Mouse (Mus musculus): ENCODE results near the gene Drc3.
A peak's percentile ranks its signal among the peaks of the same experiment; 100 is the strongest.
"Not testable (repeated sequence)": the region's sequence is repeated elsewhere in the genome, so short reads cannot be mapped to it uniquely, and the experiment has no call there.

The Drc3 gene

GRCm38 (mm10) chr11:60396546-60396945 lies 43.4 kb downstream of the Drc3 start:
- no peak for DNase-seq (ENCODE audit: low spot score)

- DNase-seq (ENCODE audit: low spot score) = no peak
These were observed 44.0 kb downstream of the Drc3 start for GRCm38 (mm10) chr11:60397172-60397571.

GRCm38 (mm10) chr11:60406606-60407005 lies 53.5 kb downstream of the Drc3 start:
- no peak for DNase-seq (ENCODE audit: low spot score)

GRCm38 (mm10) chr11:60412173-60412572 lies 59.0 kb downstream of the Drc3 start:
- DNase-seq (ENCODE audit: low spot score) = peak; percentile 91

- DNase-seq (ENCODE audit: low spot score) = no peak
These were observed 59.8 kb downstream of the Drc3 start for GRCm38 (mm10) chr11:60412921-60413320.

GRCm38 (mm10) chr11:60416590-60416962 lies 63.4 kb downstream of the Drc3 start:
- no peak for DNase-seq (ENCODE audit: low spot score)

DNA sequence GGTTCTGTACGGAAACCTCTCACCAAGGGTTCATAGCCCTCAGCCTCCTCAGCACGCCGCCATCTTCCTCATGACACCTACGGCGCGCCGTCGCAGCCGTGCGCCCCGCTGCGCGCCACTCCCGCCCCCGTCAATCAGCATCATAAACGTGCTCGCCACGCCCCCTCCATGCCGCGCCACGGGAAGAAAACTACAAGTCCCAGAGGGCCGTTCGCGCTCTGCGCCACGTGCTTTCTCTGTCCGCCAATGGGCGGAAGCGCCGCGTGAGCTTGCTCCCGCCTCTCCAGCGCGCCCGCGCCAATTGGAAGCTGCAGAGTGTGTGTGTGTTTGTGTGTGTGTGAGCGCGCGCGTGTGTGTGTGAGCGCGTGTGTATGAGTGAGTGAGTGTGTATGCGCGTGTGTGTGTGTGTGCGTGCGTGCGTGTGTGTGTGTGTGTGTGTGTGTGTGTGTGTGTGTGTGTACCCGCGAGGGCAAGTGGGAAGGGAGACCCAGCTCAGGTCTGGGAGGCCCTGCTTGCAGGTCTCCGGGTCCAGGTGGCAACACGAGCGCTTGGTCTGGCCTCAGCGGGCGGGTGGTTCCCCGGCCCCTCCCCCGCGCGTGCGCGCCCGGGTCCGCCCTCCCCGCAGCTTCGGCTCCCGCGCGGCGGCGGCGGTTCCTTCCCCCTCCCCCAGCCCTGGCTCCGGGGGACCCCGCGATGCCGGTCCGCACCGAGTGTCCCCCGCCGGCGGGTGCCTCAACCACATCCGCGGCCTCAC lies 64.0 kb downstream of the Drc3 start, which contains the start of gene Gid4:
Gid4 (plus strand) TSS at position 183 of the 754 bp plus-strand sequence.
- DNase-seq (ENCODE audit: low spot score) = peak; percentile 99

- DNase-seq (ENCODE audit: low spot score) = peak; percentile 56
These were observed 64.8 kb downstream of the Drc3 start, which contains the start of gene Atpaf2 for GRCm38 (mm10) chr11:60417717-60418472. TSS of gene Atpaf2 (minus strand) at chr11:60418457.

DNA sequence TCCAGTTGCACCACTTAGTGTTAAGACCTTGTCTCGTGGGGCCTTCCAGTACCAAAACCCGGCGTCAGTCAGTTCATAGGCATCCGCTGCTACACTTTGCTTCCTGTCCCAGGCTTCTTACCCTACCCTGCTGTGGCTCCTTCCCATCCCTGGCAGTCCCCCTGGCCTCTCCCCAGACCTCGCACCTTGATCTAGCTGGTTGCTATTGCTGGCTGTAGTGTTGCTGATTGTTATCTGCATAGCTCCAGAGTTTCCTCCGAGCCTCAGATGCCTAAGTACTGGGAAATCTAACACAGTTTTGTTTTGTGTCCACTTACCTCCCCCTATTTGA lies 65.3 kb downstream of the Drc3 start:
- DNase-seq (ENCODE audit: low spot score) = no peak

- DNase-seq (ENCODE audit: low spot score) = peak; percentile 12
These were observed 69.0 kb downstream of the Drc3 start for GRCm38 (mm10) chr11:60422046-60422668.

DNA sequence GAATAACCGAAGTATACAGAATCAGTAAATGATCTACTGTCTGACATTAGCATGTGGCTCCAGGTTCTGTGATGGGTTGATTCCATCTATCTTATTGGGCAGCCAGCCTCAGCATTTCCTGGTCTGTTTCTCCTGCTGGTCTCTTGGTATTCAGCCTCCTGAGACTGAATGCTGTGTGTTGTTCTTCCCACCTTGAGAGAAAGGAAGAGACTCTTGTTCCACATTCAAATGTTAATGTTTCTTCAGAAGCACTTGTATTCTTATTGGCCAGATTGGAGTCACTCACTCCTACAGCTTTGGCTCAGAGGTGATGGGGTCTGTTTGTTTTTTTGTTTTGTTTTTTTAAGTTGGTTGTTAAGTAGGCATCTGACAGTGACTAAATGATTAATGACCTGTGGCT lies 69.9 kb downstream of the Drc3 start:
- no peak for DNase-seq (ENCODE audit: low spot score)

- no peak for DNase-seq (ENCODE audit: low spot score)
These were observed 73.3 kb downstream of the Drc3 start for GRCm38 (mm10) chr11:60426417-60426816.

- DNase-seq (ENCODE audit: low spot score) = no peak
These were observed 74.5 kb downstream of the Drc3 start for GRCm38 (mm10) chr11:60427628-60428027.

DNA sequence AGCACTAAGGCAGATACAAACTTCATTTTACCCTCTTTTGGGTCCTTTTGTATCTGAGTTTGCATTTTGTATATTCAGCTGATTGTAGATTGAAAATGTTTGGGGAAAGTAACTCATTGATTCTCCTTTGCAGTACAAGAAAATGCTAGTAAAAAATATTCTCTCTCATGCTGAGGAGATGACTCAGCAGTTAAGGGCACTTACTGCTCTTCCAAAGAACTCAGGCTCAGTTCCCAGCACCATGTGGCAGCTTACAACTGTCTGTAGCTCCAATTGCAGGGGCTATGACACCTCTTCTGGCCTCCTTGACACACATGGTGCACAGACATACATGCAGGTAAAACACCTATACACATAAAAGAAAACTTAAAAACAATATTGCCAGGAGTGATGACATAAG lies 80.4 kb downstream of the Drc3 start:
- DNase-seq (ENCODE audit: low spot score) = no peak

DNA sequence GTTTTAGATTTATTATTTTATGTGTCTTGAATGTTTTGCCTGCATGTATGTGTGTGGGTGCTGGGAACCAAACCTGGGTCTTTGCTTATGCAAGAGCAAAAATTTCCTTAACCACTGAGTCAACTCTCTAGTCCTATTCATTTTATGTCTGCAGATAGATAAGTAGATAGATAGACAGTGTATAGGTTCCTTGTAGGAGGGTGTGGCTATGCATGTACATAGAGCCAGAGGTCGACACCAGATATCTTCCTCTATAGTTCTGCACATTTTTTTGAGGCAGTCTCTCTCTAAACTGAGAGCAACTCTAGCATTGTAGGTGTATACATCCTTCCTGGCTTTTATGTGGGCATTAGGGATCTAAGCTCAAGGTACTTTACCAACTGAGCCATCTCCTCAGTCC lies 82.0 kb downstream of the Drc3 start:
- no peak for DNase-seq (ENCODE audit: low spot score)

DNA sequence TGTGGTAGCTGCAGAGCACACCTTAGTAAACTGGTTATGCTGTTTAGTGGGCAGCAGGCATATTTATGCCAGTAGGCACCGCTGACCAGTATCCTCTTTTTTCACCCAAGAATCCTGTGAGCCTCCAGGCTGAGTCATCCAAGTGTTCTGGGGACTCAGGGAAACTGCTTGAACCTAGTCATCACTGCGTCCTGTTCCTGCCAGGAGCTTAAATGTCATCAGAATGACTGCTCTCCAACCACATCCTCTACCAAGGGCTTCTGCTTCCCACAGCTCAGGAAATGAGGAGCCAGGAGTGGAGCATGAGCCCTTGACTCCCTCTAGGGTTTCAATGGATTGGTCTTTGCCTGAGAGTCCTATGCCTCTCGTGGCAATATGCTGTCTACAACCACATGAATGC lies 83.5 kb downstream of the Drc3 start:
- no peak for DNase-seq (ENCODE audit: low spot score)

DNA sequence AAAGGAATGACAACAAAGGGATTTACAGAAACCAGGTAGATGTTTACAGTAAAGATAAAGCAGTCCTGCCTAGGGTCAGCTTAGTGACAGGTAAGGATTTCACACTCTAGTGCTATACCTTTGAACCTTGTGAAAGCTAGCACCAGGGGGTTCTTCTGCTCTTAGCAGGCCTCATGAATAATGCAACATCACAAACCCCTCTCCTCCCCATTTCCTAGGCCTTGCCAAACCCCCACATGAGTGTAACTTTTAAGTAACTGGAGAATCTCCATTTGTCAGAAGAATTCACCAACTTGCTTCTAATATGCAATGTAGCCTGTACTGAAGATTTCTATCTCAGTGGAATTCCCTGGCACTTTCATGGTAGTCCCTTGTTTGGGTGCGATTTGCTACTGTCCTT lies 86.5 kb downstream of the Drc3 start:
- not testable (repeated sequence) for DNase-seq (ENCODE audit: low spot score)

DNA sequence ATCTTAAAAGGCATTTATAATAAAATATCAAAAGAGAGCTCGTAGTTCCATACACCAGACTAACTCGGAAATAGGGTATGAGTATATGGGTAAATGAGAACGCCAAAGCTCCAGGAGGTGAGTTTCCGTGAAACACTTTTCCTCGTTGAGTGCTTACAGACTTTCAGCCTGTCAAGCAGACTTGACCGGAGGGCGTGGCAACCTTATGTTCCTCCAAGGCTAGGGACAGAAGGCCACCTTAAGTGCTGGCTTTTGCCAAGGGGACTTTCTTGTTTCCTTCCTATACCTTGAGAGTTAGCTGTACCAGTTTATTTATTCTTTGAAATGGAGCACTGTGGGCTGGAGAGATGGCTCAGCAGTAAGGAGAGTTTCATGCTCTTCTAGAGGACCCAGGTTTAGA lies 87.0 kb downstream of the Drc3 start:
- DNase-seq (ENCODE audit: low spot score) = no peak

GRCm38 (mm10) chr11:60442896-60443295 lies 89.8 kb downstream of the Drc3 start:
- no peak for DNase-seq (ENCODE audit: low spot score)

Data from embryo, embryonic 10.5 days (tissue).